Mouse (Mus musculus): ENCODE data around the gene Slco1a6.
A peak's percentile ranks its signal among the peaks of the same experiment; 100 is the strongest.
"Not testable (repeated sequence)": the region's sequence is repeated elsewhere in the genome, so short reads cannot be mapped to it uniquely, and the experiment has no call there.

Gene Slco1a6

GRCm38 (mm10) chr6:142208421-142208820, at the start of gene Slco1a6:
Slco1a6 (minus strand) TSS chr6:142208521.
- no peak for DNase-seq

GRCm38 (mm10) chr6:142250738-142251307, 42.5 kb upstream of the Slco1a6 start:
- DNase-seq, result not testable (repeated sequence)

- no peak for DNase-seq
These were observed 36.7 kb upstream of the Slco1a6 start for GRCm38 (mm10) chr6:142245065-142245464.

GRCm38 (mm10) chr6:142239468-142239867, 31.1 kb upstream of the Slco1a6 start:
- DNase-seq, result no peak

- DNase-seq, result no peak
These were observed 11.8 kb upstream of the Slco1a6 start for GRCm38 (mm10) chr6:142220138-142220537.

GRCm38 (mm10) chr6:142211821-142212220, 3.5 kb upstream of the Slco1a6 start:
- DNase-seq, result no peak

- DNase-seq, result no peak
These were observed 1.4 kb upstream of the Slco1a6 start for GRCm38 (mm10) chr6:142209749-142210148.

- DNase-seq, result no peak
These were observed 7.8 kb downstream of the Slco1a6 start for GRCm38 (mm10) chr6:142200524-142200923.

GRCm38 (mm10) chr6:142194245-142194644, 14.1 kb downstream of the Slco1a6 start:
- DNase-seq, result no peak

GRCm38 (mm10) chr6:142191962-142192361, 16.4 kb downstream of the Slco1a6 start:
- no peak for DNase-seq

GRCm38 (mm10) chr6:142187426-142187825, 20.9 kb downstream of the Slco1a6 start:
- no peak for DNase-seq

GRCm38 (mm10) chr6:142185868-142186415, 22.4 kb downstream of the Slco1a6 start:
- DNase-seq, result no peak

GRCm38 (mm10) chr6:142163406-142163805, 44.9 kb downstream of the Slco1a6 start:
- no peak for DNase-seq

- no peak for DNase-seq
These were observed 47.1 kb downstream of the Slco1a6 start for GRCm38 (mm10) chr6:142161171-142161570.

GRCm38 (mm10) chr6:142154081-142154480, 54.2 kb downstream of the Slco1a6 start:
- DNase-seq, result peak; percentile 25

- no peak for DNase-seq
These were observed 60.0 kb downstream of the Slco1a6 start for GRCm38 (mm10) chr6:142148371-142148770.

- DNase-seq, result no peak
These were observed 96.5 kb downstream of the Slco1a6 start for GRCm38 (mm10) chr6:142111667-142112305.

- DNase-seq, result no peak
These were observed 117.2 kb downstream of the Slco1a6 start for GRCm38 (mm10) chr6:142091126-142091525.

- DNase-seq, result not testable (repeated sequence)
These were observed 150.0 kb downstream of the Slco1a6 start for GRCm38 (mm10) chr6:142058281-142058680.

GRCm38 (mm10) chr6:142047689-142048088, 160.6 kb downstream of the Slco1a6 start:
- DNase-seq, result no peak

- no peak for DNase-seq
These were observed 162.6 kb downstream of the Slco1a6 start for GRCm38 (mm10) chr6:142045746-142046145.

GRCm38 (mm10) chr6:142041896-142042295, 166.4 kb downstream of the Slco1a6 start:
- no peak for DNase-seq

GRCm38 (mm10) chr6:142040306-142041175, 167.8 kb downstream of the Slco1a6 start:
- DNase-seq, result peak; percentile 16
